Mouse (Mus musculus) heart, postnatal 4 days (tissue): Measurements from ENCODE around the gene Gm10229. TPM values are rescaled to one million over a fixed set of nuclear protein-coding genes. Genes with fewer than 3 reads are reported as not detected.
"Not testable (repeated sequence)": the region's sequence is repeated elsewhere in the genome, so short reads cannot be mapped to it uniquely, and the experiment has no call there.

Experiments used
- DNase-seq: peaks from one replicate; pipeline ENCODE4 v3.0.0; 2021
- total RNA-seq, 2 experiments: library from RNA; stranded (reverse); gene quantifications; 2 replicates each; pipeline ENCODE4 v1.2.3; 2021

Gm10229 gene
- total RNA-seq, result not detected

GRCm38 (mm10) chr16:89014984-89015383 is at the start of gene Gm10229:
Gene Gm10229, plus strand, starts transcription at chr16:89015284.
- DNase-seq, result not testable (repeated sequence)

- DNase-seq, result no peak
Observed at GRCm38 (mm10) chr16:89010659-89011058, 4.4 kb upstream of the Gm10229 start, which contains the start of gene Krtap22-2. Gene Krtap22-2, minus strand, starts transcription at chr16:89010759.

GRCm38 (mm10) chr16:89013973-89014372 is 1.1 kb upstream of the Gm10229 start:
- no peak for DNase-seq

- DNase-seq, result not testable (repeated sequence)
Observed at GRCm38 (mm10) chr16:89031399-89031798, 16.3 kb downstream of the Gm10229 start, which contains the start of gene Krtap6-1. Gene Krtap6-1, plus strand, starts transcription at chr16:89031699.

GRCm38 (mm10) chr16:89041372-89041771 is 26.3 kb downstream of the Gm10229 start, which contains the start of gene Gm10228:
Gene Gm10228, minus strand, starts transcription at chr16:89041472.
- DNase-seq, result not testable (repeated sequence)

- no peak for DNase-seq
Observed at GRCm38 (mm10) chr16:89047783-89048182, 32.7 kb downstream of the Gm10229 start, which contains the start of gene Krtap6-5. Gene Krtap6-5, minus strand, starts transcription at chr16:89047883.

GRCm38 (mm10) chr16:89063902-89064301 is 48.8 kb downstream of the Gm10229 start, which contains the start of gene 1110025L11Rik:
Gene 1110025L11Rik, minus strand, starts transcription at chr16:89064002.
- not testable (repeated sequence) for DNase-seq

Other genes starting within 250 kb of the Gm10229 start
- not detected for gene 2310057N15Rik, start 241.1 kb upstream of the Gm10229 start, total RNA-seq
- gene Gm5965, start 237.4 kb upstream of the Gm10229 start, total RNA-seq, result not detected
- gene Gm20741, start 203.1 kb upstream of the Gm10229 start, total RNA-seq, result not detected
- not detected for gene Krtap15, start 195.1 kb upstream of the Gm10229 start, total RNA-seq
- not detected for gene Krtap14, start 189.1 kb upstream of the Gm10229 start, total RNA-seq
- not detected for gene Krtap19-1, start 145.9 kb upstream of the Gm10229 start, total RNA-seq
- gene Krtap19-2, start 141.0 kb upstream of the Gm10229 start, total RNA-seq, result not detected
- gene Krtap19-3, start 137.2 kb upstream of the Gm10229 start, total RNA-seq, result not detected
- gene Krtap19-4, start 130.2 kb upstream of the Gm10229 start, total RNA-seq, result not detected
- gene Krtap19-5, start 118.8 kb upstream of the Gm10229 start, total RNA-seq, result not detected
- gene Krtap19-9b, start 83.0 kb upstream of the Gm10229 start, total RNA-seq, result not detected
- not detected for gene Krtap16-3, start 52.4 kb upstream of the Gm10229 start, total RNA-seq
- gene Krtap22-2, start 4.5 kb upstream of the Gm10229 start, total RNA-seq, result not detected
- gene Krtap6-1, start 16.4 kb downstream of the Gm10229 start, total RNA-seq, result not detected
- gene Gm10228, start 26.2 kb downstream of the Gm10229 start, total RNA-seq, result not detected
- gene Krtap6-5, start 32.6 kb downstream of the Gm10229 start, total RNA-seq, result not detected
- gene 1110025L11Rik, start 48.7 kb downstream of the Gm10229 start, total RNA-seq, result not detected
- gene Krtap6-3, start 68.7 kb downstream of the Gm10229 start, total RNA-seq, result not detected
- gene Gm6358, start 125.6 kb downstream of the Gm10229 start, total RNA-seq, result not detected
- gene Gm10061, start 135.8 kb downstream of the Gm10229 start, total RNA-seq, result not detected
- gene Gm9789, start 142.7 kb downstream of the Gm10229 start, total RNA-seq, result not detected
- not detected for gene Gm7735, start 154.2 kb downstream of the Gm10229 start, total RNA-seq
- not detected for gene 1110057P08Rik, start 159.5 kb downstream of the Gm10229 start, total RNA-seq
- gene Krtap20-2, start 190.6 kb downstream of the Gm10229 start, total RNA-seq, result not detected